Mouse (Mus musculus) testis, postnatal 14 days (tissue): ENCODE results near the gene Pf4.
"Not testable (repeated sequence)": the region's sequence is repeated elsewhere in the genome, so short reads cannot be mapped to it uniquely, and the experiment has no call there.

Experiments used
- DNase-seq: peaks from one replicate; pipeline ENCODE4 v3.0.0; 2021; ENCODE audit warnings: low spot score

Pf4 gene

GRCm38 (mm10) chr5:90788114-90788513 is 15.9 kb downstream of the Pf4 start:
- DNase-seq: no peak

DNA sequence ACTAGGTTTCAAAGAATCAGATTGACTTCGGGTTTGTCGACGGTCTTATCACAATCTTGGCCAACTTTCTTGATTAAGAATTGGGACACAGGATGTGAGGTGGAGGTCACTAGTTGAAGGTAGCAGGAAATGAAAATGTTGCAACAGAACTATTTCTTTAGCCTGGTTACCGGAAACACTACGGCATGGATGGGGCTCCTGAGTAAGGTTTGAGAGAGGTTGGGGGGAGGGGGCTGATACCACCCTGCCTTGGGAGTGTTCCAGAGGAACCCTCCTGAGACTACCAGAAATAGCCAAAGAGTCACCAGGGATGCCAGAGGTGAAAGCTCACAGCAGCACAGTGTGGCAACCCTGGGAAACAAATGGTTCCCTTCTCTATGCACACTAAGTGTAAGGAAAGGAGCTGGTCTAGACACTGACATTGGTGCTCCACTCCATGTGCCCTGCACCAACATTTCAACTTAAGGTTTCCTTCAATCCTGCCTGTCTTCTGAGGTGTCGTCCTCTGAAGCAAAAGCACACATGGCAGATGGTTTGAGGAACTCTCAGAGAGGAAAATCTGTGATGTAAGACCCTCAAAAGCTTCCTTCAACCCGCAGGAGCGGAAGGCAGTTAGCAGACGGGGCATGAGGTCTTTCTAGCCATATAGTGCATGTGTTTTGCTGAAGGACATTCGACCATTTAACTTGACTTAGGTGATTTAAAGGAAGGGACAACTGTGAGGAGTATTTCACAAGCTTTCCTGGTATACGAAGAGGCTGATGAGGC is 17.3 kb downstream of the Pf4 start:
- no peak for DNase-seq

DNA sequence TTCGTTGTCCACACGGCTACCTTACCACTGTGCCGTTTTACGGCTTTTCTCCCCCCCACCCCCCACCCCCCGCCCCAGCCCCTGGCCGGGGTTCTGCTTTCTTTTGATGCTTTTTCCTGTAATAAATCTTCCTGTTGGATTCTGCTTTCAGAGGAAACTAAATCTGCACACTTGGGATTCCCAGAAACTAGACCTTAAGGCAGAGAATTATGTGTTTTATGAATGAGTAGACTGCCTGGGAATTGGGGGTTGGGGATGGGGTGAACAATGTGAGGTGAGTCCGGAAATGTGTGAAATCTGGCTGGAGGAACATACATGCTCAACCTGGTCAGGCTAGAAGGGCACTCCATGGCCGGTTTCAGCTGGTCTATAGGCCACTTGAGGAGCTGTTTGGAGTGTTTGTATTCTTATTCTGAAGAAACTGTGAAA is 17.9 kb downstream of the Pf4 start:
- no peak for DNase-seq

DNA sequence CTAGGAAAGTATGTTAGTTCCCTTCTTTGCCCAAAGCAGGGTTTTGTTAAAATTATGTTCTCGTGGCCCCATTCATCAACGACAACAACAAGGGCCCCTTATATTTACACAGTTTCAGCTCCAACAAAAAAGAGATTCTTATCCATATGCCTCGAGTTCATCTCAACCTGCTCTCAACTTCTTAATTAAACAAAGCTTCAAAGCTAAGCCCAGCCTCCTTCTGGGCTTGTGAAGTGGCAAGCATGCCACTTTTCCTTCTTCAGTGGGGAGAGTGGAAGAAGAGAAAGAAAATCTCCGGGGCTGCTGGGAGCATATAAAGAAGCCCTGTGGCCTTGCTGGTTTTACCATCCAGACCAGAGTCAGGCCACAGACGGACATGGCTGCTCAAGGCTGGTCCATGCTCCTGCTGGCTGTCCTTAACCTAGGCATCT is 22.0 kb downstream of the Pf4 start, which contains the start of gene Cxcl15:
TSS of gene Cxcl15 (plus strand) at position 340 of the 431 bp plus-strand sequence.
- no peak for DNase-seq

GRCm38 (mm10) chr5:90795392-90795791 is 23.2 kb downstream of the Pf4 start:
- DNase-seq: not testable (repeated sequence)

DNA sequence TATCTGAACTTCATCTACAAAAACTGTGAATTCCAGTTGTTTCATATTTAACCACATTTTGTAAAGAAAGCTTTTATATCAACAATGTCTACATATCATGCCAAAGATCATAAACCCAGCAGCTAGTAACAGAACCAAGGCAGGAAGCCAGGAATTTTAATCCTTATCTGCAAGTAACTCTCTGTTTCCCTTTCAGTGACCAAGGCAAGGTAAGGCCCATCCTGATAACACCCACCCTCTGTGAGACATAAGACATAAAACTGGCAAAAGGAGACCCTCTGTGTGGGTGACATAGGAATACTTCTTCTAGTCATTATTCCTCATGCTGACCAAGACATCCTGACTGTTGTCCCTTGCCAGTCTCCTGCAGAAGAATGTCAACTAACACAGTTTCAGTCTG is 32.3 kb downstream of the Pf4 start:
- DNase-seq: no peak

DNA sequence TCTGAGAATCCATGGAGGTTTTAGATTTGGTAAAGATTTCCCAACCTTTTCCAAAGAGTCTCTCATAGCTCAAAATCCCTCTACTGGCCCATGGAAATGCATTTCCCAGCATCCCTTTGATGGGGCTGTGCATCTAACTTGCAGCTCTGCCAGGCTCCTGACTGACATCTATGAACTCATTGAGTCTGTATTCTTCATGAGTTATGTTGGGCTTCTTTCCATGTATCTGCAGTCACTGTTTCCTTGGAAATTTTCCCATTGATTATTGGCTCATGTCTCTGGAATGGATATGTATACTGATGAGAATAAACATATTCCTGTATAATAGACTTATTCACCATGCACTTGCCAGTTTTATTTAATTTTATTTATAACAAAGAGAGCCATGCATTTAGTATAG is 33.8 kb downstream of the Pf4 start:
- DNase-seq: no peak

DNA sequence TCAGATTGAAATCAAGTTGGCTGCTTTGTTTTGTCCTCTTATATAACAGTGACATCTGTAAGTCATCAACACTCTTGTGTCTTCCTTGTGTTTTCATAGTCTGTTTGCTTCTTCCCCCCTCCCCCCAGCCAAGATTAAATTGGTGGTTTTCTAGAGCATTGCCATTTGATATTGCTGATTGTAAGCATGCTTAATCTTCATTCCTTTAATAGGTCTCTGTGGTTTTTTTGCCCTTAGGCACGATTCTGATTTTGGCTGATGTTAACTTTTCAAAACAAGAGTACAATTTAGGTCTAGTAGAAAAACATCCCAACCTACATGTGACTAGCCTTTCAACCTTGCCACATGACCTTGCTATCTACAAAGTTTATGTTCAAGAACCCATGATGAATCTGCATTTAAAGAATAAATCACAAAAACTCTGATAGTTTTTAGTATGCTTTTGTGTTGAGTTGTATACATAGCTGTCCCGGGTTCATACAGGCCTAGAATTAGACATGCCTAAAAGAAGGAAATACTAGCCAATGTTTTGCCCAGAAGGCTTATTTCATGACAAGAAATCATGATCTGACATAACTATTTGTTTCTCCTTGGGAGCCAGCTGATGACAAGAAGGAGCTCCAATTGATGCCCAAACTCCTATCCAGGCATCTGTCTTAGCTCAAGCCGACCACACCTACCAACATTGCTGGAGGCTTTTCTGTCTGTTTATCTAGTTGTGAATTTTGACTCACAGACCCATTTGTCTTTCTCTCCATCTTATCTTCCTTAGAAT is 35.1 kb downstream of the Pf4 start:
- no peak for DNase-seq

GRCm38 (mm10) chr5:90819756-90820155 is 47.5 kb downstream of the Pf4 start:
- DNase-seq: no peak
